Mouse (Mus musculus) cerebellum, postnatal 14 days (tissue): Measurements from ENCODE around the gene Oaz2.

Source experiments
- DNase-seq, 2 experiments: peaks; one replicate each; pipeline ENCODE4 v3.0.0; 2021; ENCODE audit warnings: mixed read lengths in 2 of 2

The Oaz2 gene

GRCm38 (mm10) chr9:65695646-65696045, 27.8 kb downstream of the Oaz2 start:
- DNase-seq: peak; percentile 66 to 72

GRCm38 (mm10) chr9:65696337-65696736, 28.5 kb downstream of the Oaz2 start:
- peak; percentile 49 to 52 for DNase-seq

- no peak for DNase-seq
Measured at GRCm38 (mm10) chr9:65697356-65697755, 29.6 kb downstream of the Oaz2 start.

- no peak for DNase-seq
Measured at GRCm38 (mm10) chr9:65697992-65698391, 30.2 kb downstream of the Oaz2 start.

- no peak for DNase-seq
Measured at GRCm38 (mm10) chr9:65700504-65700903, 32.7 kb downstream of the Oaz2 start.

- no peak for DNase-seq
Measured at GRCm38 (mm10) chr9:65702286-65702685, 34.5 kb downstream of the Oaz2 start.

GRCm38 (mm10) chr9:65703241-65703640, 35.4 kb downstream of the Oaz2 start:
- DNase-seq: no peak

GRCm38 (mm10) chr9:65703926-65704595, 36.3 kb downstream of the Oaz2 start:
- no peak for DNase-seq

- no peak for DNase-seq
Measured at GRCm38 (mm10) chr9:65718195-65718594, 50.4 kb downstream of the Oaz2 start.

- DNase-seq: no peak
Measured at GRCm38 (mm10) chr9:65721161-65721566, 53.4 kb downstream of the Oaz2 start.

GRCm38 (mm10) chr9:65724471-65725290, 56.9 kb downstream of the Oaz2 start:
- peak; percentile 67 to 72 for DNase-seq

- DNase-seq: no peak
Measured at GRCm38 (mm10) chr9:65725291-65725622, 57.5 kb downstream of the Oaz2 start.

GRCm38 (mm10) chr9:65726431-65726830, 58.6 kb downstream of the Oaz2 start:
- no peak for DNase-seq

- DNase-seq: no peak
Measured at GRCm38 (mm10) chr9:65727491-65727890, 59.7 kb downstream of the Oaz2 start.

- DNase-seq: no peak
Measured at GRCm38 (mm10) chr9:65728588-65728987, 60.8 kb downstream of the Oaz2 start.

GRCm38 (mm10) chr9:65734931-65735330, 67.1 kb downstream of the Oaz2 start:
- DNase-seq: no peak
